Mouse (Mus musculus) thymus, postnatal 10 days (tissue): Measurements from ENCODE around the gene Prss33.
"Not testable (repeated sequence)": the region's sequence is repeated elsewhere in the genome, so short reads cannot be mapped to it uniquely, and the experiment has no call there.

ENCODE experiments used
- DNase-seq, 2 experiments: peaks; one replicate each; pipeline ENCODE4 v3.0.0; 2021; ENCODE audit warnings: low spot score in 2 of 2

Gene Prss33

GRCm38 (mm10) chr17:23836006-23836575, at the start of gene Prss33:
Gene Prss33 (minus strand): TSS chr17:23836056.
- no peak for DNase-seq

GRCm38 (mm10) chr17:23880576-23880975, 44.7 kb upstream of the Prss33 start, which contains the start of the genes Dcpp1 and Dcpp2:
Gene Dcpp1 (plus strand): TSS chr17:23880876.
Gene Dcpp2 (plus strand): TSS chr17:23880880.
- DNase-seq = not testable (repeated sequence)

GRCm38 (mm10) chr17:23877166-23877565, 41.3 kb upstream of the Prss33 start:
- no peak for DNase-seq

- DNase-seq = no peak
Measured at GRCm38 (mm10) chr17:23876741-23877140, 40.9 kb upstream of the Prss33 start.

GRCm38 (mm10) chr17:23873884-23874856, 38.3 kb upstream of the Prss33 start:
- DNase-seq = no peak

- DNase-seq = no peak
Measured at GRCm38 (mm10) chr17:23868513-23868912, 32.7 kb upstream of the Prss33 start.

- DNase-seq = no peak
Measured at GRCm38 (mm10) chr17:23867756-23868155, 31.9 kb upstream of the Prss33 start, which contains the start of gene Prss21. Gene Prss21 (plus strand): TSS chr17:23868056.

- DNase-seq = no peak
Measured at GRCm38 (mm10) chr17:23862926-23863325, 27.1 kb upstream of the Prss33 start.

- DNase-seq = no peak
Measured at GRCm38 (mm10) chr17:23857913-23858312, 22.1 kb upstream of the Prss33 start.

- no peak for DNase-seq
Measured at GRCm38 (mm10) chr17:23857193-23857592, 21.3 kb upstream of the Prss33 start.

GRCm38 (mm10) chr17:23854229-23854765, 18.4 kb upstream of the Prss33 start:
- DNase-seq = no peak

GRCm38 (mm10) chr17:23853292-23853691, 17.4 kb upstream of the Prss33 start:
- peak; percentile 37 to 72 for DNase-seq

GRCm38 (mm10) chr17:23850853-23851749, 15.2 kb upstream of the Prss33 start:
- peak in 1 of 2 experiments; percentile 53 for DNase-seq

GRCm38 (mm10) chr17:23850028-23850427, 14.2 kb upstream of the Prss33 start:
- DNase-seq = no peak

- DNase-seq = peak; percentile 42 to 75
Measured at GRCm38 (mm10) chr17:23843812-23844273, 8.0 kb upstream of the Prss33 start, which contains the start of the genes Prss32 and Prss41. Gene Prss32 (plus strand): TSS chr17:23843855. Gene Prss41 (minus strand): TSS chr17:23844172.

- no peak for DNase-seq
Measured at GRCm38 (mm10) chr17:23843141-23843811, 7.4 kb upstream of the Prss33 start.

GRCm38 (mm10) chr17:23841145-23841544, 5.3 kb upstream of the Prss33 start:
- peak; percentile 46 to 70 for DNase-seq

- no peak for DNase-seq
Measured at GRCm38 (mm10) chr17:23831201-23831600, 4.7 kb downstream of the Prss33 start.

GRCm38 (mm10) chr17:23829064-23829619, 6.7 kb downstream of the Prss33 start, which contains the start of gene Elob:
Gene Elob (minus strand): TSS chr17:23829136.
- peak; percentile 80 to 84 for DNase-seq
